ENCODE assay signal across 9 mouse cellular contexts in genomic region chr5:47985901-47986670, GRCm38 (mm10). TPM values are rescaled to one million over a fixed set of nuclear protein-coding genes. Genes with fewer than 3 reads are reported as not detected.
DNase-seq lines count a peak whose midpoint lies in the region; ATAC-seq and TF ChIP-seq lines count a peak whose summit lies in the region.
"Had no signal": no experiment of that assay in that cellular context is flagged by ENCODE, and none has a peak within 500 bp of the region (broad histone marks: within the 10 kb centered on the region; RNA-seq: fewer than 3 reads in every experiment).

No protein-coding gene starts in this region.

- H3K4me1 ChIP-seq in brown adipose tissue, adult 24 weeks (ENCODE audit: control insufficient read depth, insufficient read depth, insufficient read length, low read length): no peaks in the 10 kb centered on the region; the same call in 1 of the 2 replicates
- peaks cover 30% of the 10 kb centered on the region for H3K4me1 ChIP-seq in heart, embryonic 15.5 days (replicated peaks)
- H3K4me1 ChIP-seq in kidney, postnatal 0 days (replicated peaks; ENCODE audit: insufficient read depth, low read length): peaks cover 16% of the 10 kb centered on the region; the same call in 1 of the 2 replicates
- H3K4me1 ChIP-seq in liver, embryonic 16.5 days (ENCODE audit: control insufficient read depth, low read depth, low read length): no peaks in the 10 kb centered on the region

- peak overlapping the region; percentile 35 for H3K4me3 ChIP-seq in brown adipose tissue, adult 24 weeks (ENCODE audit: insufficient read depth, low read depth, low read length)
- peak overlapping the region; percentile 65 for H3K4me3 ChIP-seq in heart, embryonic 15.5 days
- peak overlapping the region; percentile 59 for H3K4me3 ChIP-seq in kidney, postnatal 0 days (replicated peaks; ENCODE audit: low read depth, low read length)
- H3K4me3 ChIP-seq in liver, embryonic 16.5 days (ENCODE audit: low read depth, low read length): peak overlapping the region; percentile 16; the same call in 1 of the 2 replicates

- H3K4me2 ChIP-seq in heart, embryonic 15.5 days: peak overlapping the region; percentile 96
- H3K4me2 ChIP-seq in kidney, postnatal 0 days (ENCODE audit: low read length): peak overlapping the region; percentile 79
- peak overlapping the region; percentile 25; the same call in 1 of the 2 replicates for H3K4me2 ChIP-seq in liver, embryonic 16.5 days (ENCODE audit: low read depth, low read length)

- 2% methylated on average over 48 of the region's 48 CpGs for WGBS in heart, embryonic 15.5 days
- WGBS in kidney, postnatal 0 days: 2% methylated on average over 48 of the region's 48 CpGs
- 1% methylated on average over 48 of the region's 48 CpGs for WGBS in liver, embryonic 16.5 days (ENCODE audit: insufficient replicate concordance)

- H3K9ac ChIP-seq in heart, embryonic 15.5 days: peak overlapping the region; percentile 74
- peak overlapping the region; percentile 64 for H3K9ac ChIP-seq in kidney, postnatal 0 days (ENCODE audit: low read depth, low read length)
- no peak overlapping the region for H3K9ac ChIP-seq in liver, embryonic 16.5 days (ENCODE audit: low read depth, low read length)

- ATAC-seq in heart, embryonic 15.5 days (replicated peaks; ENCODE audit: insufficient number of reproducible peaks, insufficient read depth, low FRiP score, low read depth): no peak
- peak; percentile 23; the same call in 1 of the 2 replicates for ATAC-seq in kidney, postnatal 0 days (replicated peaks; ENCODE audit: low FRiP score, low read depth)
- ATAC-seq in liver, embryonic 16.5 days (ENCODE audit: low read depth): no peak

- H3K9me3 ChIP-seq in heart, embryonic 15.5 days (replicated peaks): no peaks in the 10 kb centered on the region
- no peaks in the 10 kb centered on the region for H3K9me3 ChIP-seq in kidney, postnatal 0 days (replicated peaks; ENCODE audit: low read length)
- no peaks in the 10 kb centered on the region for H3K9me3 ChIP-seq in liver, embryonic 16.5 days (replicated peaks; ENCODE audit: control insufficient read depth, low read length)

- no peak overlapping the region for H3K27ac ChIP-seq in brown adipose tissue, adult 24 weeks (replicated peaks; ENCODE audit: low read depth, low read length)
- H3K27ac ChIP-seq in heart, embryonic 15.5 days: no peak overlapping the region
- H3K27ac ChIP-seq in kidney, postnatal 0 days: peak overlapping the region; percentile 69
- H3K27ac ChIP-seq in liver, embryonic 16.5 days (ENCODE audit: low read length): no peak overlapping the region

- no peak for TF ChIP-seq CTCF in kidney, postnatal 0 days (IDR thresholded peaks at IDR 0.05; ENCODE audit: low read depth)

- intact Hi-C loops in gastrocnemius, postnatal 36 days (cut with DNase I): no loop called here

- peak; percentile 20 for DNase-seq in gastrocnemius, postnatal 10 days
- no peak for DNase-seq in gastrocnemius, postnatal 36 days
- peak; percentile 58 for DNase-seq in kidney, postnatal 0 days (ENCODE audit: low spot score)
- peak; percentile 34 to 36 for DNase-seq in right cerebral cortex, adult 2 months (ENCODE audit: low spot score in 2 of 2)
- DNase-seq in gastrocnemius, adult 8-10 months (ENCODE audit: low spot score in 2 of 2): no peak

- H3K27me3 ChIP-seq in heart, embryonic 15.5 days: peaks cover 22% of the 10 kb centered on the region
- no peaks in the 10 kb centered on the region for H3K27me3 ChIP-seq in kidney, postnatal 0 days (ENCODE audit: insufficient read depth, low read length)
- H3K27me3 ChIP-seq in liver, embryonic 16.5 days (ENCODE audit: control insufficient read depth, insufficient read depth, low read depth, low read length): peaks cover 40% of the 10 kb centered on the region
- H3K27me3 ChIP-seq: CH12.LX had no signal

- H3K36me3 ChIP-seq in heart, embryonic 15.5 days: no peaks in the 10 kb centered on the region
- H3K36me3 ChIP-seq in kidney, postnatal 0 days (ENCODE audit: insufficient read depth, low read length): no peaks in the 10 kb centered on the region
- no peaks in the 10 kb centered on the region for H3K36me3 ChIP-seq in liver, embryonic 16.5 days (ENCODE audit: control insufficient read depth, insufficient read depth)

RNA-seq across cellular contexts. Expression of gene Slit2, which starts 3.1 kb away (rescaled TPM):
- total RNA-seq in gastrocnemius, postnatal 10 days (2021): 1 to 10 TPM; 4.4 to 7.4 TPM
- total RNA-seq in gastrocnemius, postnatal 36 days (2021): under 1 TPM; 0.89 to 0.99 TPM
- polyA plus RNA-seq in brown adipose tissue, adult 24 weeks (2012; ENCODE audit: insufficient read depth, insufficient read length, missing spikeins): not detected in 2 replicates
- polyA plus RNA-seq in heart, embryonic 15.5 days (2015; fragmentation: Nextera tagmentation; extraction: Ambion mirVana): 20.6 and 27.9 TPM in 2 replicates
- 18.3 and 20.2 TPM in 2 replicates for polyA plus RNA-seq in kidney, postnatal 0 days (2015; fragmentation: Nextera tagmentation; extraction: Ambion mirVana)
- 0.47 and 0.65 TPM in 2 replicates for polyA plus RNA-seq in liver, embryonic 16.5 days (2015; fragmentation: Nextera tagmentation; extraction: Ambion mirVana)
- 1 to 10 TPM in 1 of 4 experiments, under 1 TPM in 3; 0.43 to 2.1 (median 0.65) TPM for total RNA-seq in gastrocnemius, adult 8-10 months (2022)

Comparison
In these comparisons a context has a peak if more than half of its experiments do, and no peak if none do; other contexts are left out.
1. DNase-seq: peak in gastrocnemius, postnatal 10 days (single experiment), kidney, postnatal 0 days (single experiment) and right cerebral cortex, adult 2 months (2 of 2); none in gastrocnemius, postnatal 36 days (0 of 2) and gastrocnemius, adult 8-10 months (0 of 2).
2. H3K4me2 ChIP-seq: peak in every context shown above with its lines; median percentile 96 in heart, embryonic 15.5 days; 79 in kidney, postnatal 0 days; 25 in liver, embryonic 16.5 days.
3. RNA of gene Slit2, which starts 3.1 kb away (polyA plus RNA-seq): 20.6 to 27.9 TPM in heart, embryonic 15.5 days and 18.3 to 20.2 TPM in kidney, postnatal 0 days; 0.47 to 0.65 TPM in liver, embryonic 16.5 days and not detected in brown adipose tissue, adult 24 weeks; every median in the first group is over 10 times any median in the second.
4. Peak in every context shown above with its lines, with median percentiles within 50 percentile points of each other: H3K4me3 ChIP-seq.